Mouse (Mus musculus): ENCODE measurements around the gene L1cam.

DNA sequence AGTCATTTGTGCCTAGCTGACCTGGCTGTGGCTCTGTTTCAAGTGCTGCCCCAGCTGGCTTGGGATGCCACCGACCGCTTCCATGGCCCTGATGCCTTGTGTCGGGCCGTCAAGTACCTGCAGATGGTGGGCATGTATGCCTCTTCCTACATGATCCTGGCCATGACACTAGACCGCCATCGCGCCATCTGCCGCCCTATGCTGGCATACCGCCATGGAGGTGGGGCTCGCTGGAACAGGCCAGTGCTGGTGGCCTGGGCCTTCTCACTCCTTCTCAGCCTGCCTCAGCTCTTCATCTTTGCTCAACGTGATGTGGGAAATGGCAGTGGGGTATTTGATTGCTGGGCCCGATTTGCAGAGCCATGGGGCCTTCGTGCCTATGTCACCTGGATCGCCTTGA lies 3.1 kb downstream of the L1cam start:
- TF ChIP-seq CTCF (IDR thresholded peaks at IDR 0.05; ENCODE audit: control insufficient read depth, insufficient read depth, insufficient replicate concordance, low read depth, low read length): no peak
- TF ChIP-seq POLR2A (IDR thresholded peaks at IDR 0.05; ENCODE audit: control insufficient read depth, low read depth, low read length): no peak
